Mouse (Mus musculus): Measurements from ENCODE around the gene March9. TPM values are rescaled to one million over a fixed set of nuclear protein-coding genes. Genes with fewer than 3 reads are reported as not detected.

Gene March9
- polyA plus RNA-seq (2014; fragmentation: Illumina TruSeq; extraction: RNeasy Lipid Tissue Mini Kit (QIAGEN cat#74804); ENCODE audit: low read depth, low replicate concordance) = 3.0 TPM

DNA sequence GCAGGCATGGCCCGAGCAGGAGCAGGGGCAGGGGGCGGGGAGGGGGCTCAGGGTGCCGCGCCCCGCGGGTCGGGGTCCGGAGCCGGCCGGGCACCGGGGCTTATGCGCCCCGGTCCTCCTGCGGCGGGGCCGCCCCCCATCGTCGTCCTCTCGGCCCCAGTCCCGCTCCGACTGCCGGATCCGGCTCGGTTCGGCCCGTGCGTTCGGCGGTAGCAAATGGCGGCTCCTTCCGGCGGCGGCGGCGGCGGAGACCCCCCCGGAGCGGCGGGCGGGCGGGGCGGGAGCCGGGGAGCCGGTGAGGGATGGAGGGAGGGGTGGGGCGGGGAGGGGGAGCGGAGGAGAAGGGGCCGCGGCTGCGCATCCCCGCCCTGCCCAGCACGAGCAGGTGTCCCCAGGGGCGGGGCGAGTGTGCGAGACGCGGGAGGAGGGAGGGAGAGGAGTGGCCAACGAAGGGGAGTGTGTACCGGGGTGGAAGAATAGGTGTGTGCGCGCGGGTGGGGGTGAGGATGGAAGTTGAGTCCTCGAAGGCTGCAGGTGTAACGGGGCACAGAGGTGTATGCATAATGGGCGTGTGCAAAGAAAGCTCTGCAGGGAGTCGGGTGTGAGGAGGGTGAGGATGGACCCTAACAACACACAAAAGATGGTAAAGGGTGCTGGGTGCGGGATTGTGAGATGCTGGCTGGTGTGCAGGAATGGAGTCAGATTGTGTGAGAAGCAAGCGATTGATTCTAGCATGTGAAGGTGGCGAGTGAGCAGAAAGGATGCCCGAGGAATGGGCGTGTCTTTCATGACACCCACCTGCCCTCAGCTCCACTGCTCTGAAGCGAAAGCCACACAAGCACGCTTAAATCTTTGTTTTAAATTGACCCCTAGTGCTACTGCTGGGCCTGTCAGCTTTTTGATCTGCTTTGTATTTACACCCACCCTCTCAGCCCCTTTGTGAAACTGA, at the start of gene March9:
TSS of gene March9 (minus strand) at position 217 of the 949 bp plus-strand sequence.

DNA sequence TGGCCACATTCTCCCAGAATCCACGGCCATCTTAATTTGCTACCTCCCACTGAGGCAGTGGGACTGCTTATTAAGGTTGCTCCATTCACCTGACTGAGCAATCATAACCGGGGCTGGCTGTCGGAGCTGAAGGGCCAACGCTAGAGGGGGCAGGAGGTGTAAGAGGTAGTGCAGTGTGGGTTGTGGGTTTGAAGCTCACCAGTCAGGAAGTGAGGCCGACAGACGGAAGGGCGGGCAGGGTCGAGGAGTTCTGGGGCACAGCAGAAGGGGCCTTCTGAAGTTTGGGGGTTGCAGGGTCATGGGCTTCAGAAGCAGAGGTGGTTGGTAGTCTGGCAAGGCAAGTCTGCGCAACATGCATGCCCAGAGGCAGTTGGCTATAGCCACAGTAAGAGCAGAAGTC, 15.1 kb upstream of the March9 start, which contains the start of gene Agap2:
TSS of gene Agap2 (plus strand) at position 205 of the 400 bp plus-strand sequence.

DNA sequence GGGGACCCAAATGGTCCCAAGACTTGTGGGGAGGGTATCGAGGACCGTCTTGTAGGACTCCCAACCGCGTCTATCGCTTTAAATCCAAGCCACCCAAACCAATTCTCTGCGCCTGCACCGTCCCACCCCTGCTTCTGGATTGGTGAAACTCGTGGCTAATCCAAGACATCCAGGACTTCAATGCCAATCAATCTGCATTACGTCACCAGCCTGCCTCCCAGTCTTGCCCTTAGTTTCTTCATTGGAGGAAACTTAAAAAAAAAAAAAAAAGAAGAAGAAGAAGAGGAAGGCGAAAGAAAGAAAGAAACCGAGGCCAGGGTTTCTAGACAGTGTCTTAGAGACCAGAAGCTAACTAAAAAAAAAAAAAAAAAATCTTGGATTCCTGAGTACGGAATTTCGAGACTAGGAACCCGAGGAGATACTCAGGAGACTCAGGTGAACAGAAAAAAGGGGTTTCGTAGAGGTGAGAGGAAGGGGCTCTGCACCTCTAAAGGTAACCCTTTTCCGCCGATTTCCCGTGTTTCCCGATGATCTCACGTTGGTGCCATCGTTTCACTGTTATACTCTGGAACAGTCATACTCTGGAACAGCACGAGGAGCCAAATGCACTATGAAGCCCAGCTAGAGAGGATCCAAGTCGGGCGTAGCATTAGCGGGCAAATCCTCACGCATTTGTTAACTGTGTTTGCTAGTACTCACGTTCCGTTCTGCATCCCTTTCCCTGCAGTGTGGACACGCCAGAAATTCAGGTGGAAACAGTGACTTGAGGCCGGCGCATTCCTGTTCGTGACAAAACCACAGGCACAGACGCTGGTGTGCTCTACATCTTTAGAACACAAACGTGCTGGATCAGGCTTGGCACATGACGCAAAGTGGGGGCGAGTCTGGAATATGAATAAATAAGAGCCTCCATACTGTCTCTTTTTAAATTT, 10.5 kb upstream of the March9 start, which contains the start of gene Tspan31:
TSS of gene Tspan31 (minus strand) at position 75 of the 932 bp plus-strand sequence.

DNA sequence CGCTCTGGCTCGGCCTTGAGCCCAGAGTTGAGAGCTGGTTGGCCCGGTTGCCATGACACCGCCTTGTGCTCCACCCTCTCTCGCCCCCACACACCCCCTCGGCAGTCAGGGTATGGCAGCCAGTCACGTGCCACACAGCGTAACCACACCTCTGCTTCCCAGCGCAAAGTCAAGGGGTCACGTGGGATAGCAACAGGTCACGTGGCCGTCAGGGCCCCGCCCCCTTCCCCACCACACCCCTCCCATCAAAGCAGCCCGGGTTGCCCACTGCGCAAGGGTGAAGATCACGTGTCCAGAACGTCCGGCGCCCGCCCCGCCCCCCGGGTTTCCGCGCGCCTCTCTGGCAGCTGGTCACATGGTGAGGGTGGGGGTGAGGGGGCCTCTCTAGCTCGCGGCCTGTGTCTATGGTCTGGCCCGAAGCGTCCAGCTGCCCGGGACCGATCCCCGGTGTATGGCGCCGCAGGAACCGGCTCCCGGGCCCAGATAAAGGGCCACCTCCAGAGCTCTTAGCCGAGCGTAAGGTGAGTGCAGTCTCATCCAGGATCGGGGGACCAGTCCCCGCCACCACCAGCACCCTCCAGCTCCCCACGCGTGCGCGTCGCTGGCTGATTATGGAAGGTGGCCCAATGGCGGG, 3.4 kb upstream of the March9 start, which contains the start of gene Cdk4:
TSS of gene Cdk4 (plus strand) at position 296 of the 634 bp plus-strand sequence.

DNA sequence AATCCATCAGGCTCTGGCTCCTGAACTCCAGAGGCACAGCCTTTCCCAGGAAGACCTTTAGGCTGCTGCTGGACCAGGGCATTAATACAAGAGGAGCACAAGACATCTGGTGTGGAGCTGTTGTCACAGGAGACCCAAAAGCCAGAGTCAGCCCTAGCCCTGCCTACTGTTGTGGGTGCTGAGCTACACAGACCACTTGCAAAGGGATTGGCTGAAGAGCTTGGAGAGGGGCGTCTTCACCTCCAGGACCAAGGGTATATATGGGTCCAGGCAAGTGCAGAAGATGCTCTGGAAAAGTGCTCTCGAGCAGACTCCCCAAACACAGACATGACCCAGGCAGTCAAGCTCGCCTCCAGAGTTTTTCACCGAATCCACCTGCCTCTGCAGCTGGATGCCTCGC, 12.0 kb downstream of the March9 start, which contains the start of gene Cyp27b1:
TSS of gene Cyp27b1 (plus strand) at position 297 of the 400 bp plus-strand sequence.

DNA sequence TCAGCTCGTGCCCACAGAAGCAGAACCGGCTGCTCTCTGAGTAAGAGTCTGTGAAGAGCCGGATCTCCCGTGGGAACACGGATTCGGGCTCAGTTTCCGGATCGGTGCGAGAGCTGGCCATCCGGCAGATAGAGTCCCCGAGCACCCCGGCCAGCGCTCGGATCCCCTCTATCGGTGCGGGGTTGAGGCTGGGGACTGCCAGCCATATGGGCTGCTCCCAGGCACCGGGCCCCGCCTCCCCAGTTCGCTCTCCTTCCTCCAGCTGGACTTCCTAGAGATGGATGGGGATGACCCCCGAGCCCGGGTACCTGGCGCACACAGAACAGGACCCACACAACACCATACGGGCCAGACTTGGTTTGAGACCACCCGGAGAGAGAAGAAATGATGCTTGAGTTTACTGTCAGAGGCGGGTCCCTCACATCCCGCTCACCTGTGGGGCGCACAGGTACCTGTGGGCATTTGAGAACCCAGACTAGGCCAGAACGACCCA, 18.7 kb downstream of the March9 start, which contains the start of the genes Mettl1 and Eef1akmt3:
TSS of gene Mettl1 (plus strand) at position 141 of the 493 bp plus-strand sequence.
TSS of gene Eef1akmt3 (minus strand) at position 240 of the 493 bp plus-strand sequence.

DNA sequence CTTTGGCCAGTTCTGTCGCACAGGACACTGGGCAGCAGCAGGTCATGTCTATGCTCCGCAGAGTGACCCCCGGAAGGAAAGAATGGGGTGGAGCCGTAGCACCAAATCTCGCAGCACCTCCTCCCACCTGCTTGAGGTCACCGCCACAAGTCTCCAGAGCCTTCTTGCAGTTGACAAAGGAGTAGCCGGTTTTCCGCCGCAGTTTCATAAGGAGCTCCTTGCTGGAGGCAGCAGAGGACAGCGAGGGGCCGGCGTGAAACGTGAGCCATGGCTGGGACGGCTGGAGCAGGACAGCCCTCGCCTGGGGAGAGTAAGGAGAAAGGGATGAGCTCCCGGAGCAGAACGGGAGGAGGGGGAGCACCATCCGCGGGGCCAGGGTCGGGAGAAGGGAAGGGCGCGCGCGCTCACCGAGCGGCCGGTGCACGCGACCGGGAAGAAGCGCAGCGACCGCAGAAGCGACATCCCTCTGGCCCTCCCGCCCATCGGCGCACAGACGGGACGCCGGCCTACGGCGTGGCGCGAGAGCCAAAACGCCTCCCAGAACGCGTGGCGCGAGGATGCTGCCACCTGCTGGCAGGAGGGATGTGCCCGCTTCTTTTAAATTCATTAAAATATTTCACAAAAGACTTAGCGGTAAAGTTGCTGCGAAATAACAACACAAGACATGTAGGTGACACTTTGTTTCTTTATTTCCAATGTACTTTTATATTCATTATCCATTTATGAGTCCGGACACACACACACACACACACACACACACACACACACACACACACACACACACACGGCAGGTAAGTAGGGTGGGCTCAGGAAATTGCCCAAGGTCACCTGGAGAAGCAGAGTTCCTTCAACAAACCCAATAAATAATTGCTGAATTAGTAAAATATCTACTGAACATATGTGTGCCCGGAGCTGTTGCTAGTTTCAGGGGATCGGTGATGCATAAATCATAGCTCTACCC, 29.4 kb downstream of the March9 start, which contains the start of gene Tsfm:
TSS of gene Tsfm (minus strand) at position 505 of the 961 bp plus-strand sequence.

Other genes starting within 250 kb of the March9 start
- gene Atp23, start 158.8 kb downstream of the March9 start, polyA plus RNA-seq (2014; fragmentation: Illumina TruSeq; extraction: RNeasy Lipid Tissue Mini Kit (QIAGEN cat#74804); ENCODE audit: low read depth, low replicate concordance) = 5.6 TPM
- gene Ctdsp2, start 81.5 kb downstream of the March9 start, polyA plus RNA-seq (2014; fragmentation: Illumina TruSeq; extraction: RNeasy Lipid Tissue Mini Kit (QIAGEN cat#74804); ENCODE audit: low read depth, low replicate concordance) = 91.4 TPM
- 0.94 TPM for gene Avil, start 59.5 kb downstream of the March9 start, polyA plus RNA-seq (2014; fragmentation: Illumina TruSeq; extraction: RNeasy Lipid Tissue Mini Kit (QIAGEN cat#74804); ENCODE audit: low read depth, low replicate concordance)
- 50.1 TPM for gene Tsfm, start 29.3 kb downstream of the March9 start, polyA plus RNA-seq (2014; fragmentation: Illumina TruSeq; extraction: RNeasy Lipid Tissue Mini Kit (QIAGEN cat#74804); ENCODE audit: low read depth, low replicate concordance)
- 17.0 TPM for gene Mettl1, start 18.8 kb downstream of the March9 start, polyA plus RNA-seq (2014; fragmentation: Illumina TruSeq; extraction: RNeasy Lipid Tissue Mini Kit (QIAGEN cat#74804); ENCODE audit: low read depth, low replicate concordance)
- not detected for gene Eef1akmt3, start 18.7 kb downstream of the March9 start, polyA plus RNA-seq (2014; fragmentation: Illumina TruSeq; extraction: RNeasy Lipid Tissue Mini Kit (QIAGEN cat#74804); ENCODE audit: low read depth, low replicate concordance)
- not detected for gene Cyp27b1, start 11.9 kb downstream of the March9 start, polyA plus RNA-seq (2014; fragmentation: Illumina TruSeq; extraction: RNeasy Lipid Tissue Mini Kit (QIAGEN cat#74804); ENCODE audit: low read depth, low replicate concordance)
- 104 TPM for gene Cdk4, start 3.4 kb upstream of the March9 start, polyA plus RNA-seq (2014; fragmentation: Illumina TruSeq; extraction: RNeasy Lipid Tissue Mini Kit (QIAGEN cat#74804); ENCODE audit: low read depth, low replicate concordance)
- gene Tspan31, start 10.1 kb upstream of the March9 start, polyA plus RNA-seq (2014; fragmentation: Illumina TruSeq; extraction: RNeasy Lipid Tissue Mini Kit (QIAGEN cat#74804); ENCODE audit: low read depth, low replicate concordance) = 65.6 TPM
- gene Agap2, start 15.1 kb upstream of the March9 start, polyA plus RNA-seq (2014; fragmentation: Illumina TruSeq; extraction: RNeasy Lipid Tissue Mini Kit (QIAGEN cat#74804); ENCODE audit: low read depth, low replicate concordance) = 2.9 TPM
- 36.6 TPM for gene Os9, start 60.9 kb upstream of the March9 start, polyA plus RNA-seq (2014; fragmentation: Illumina TruSeq; extraction: RNeasy Lipid Tissue Mini Kit (QIAGEN cat#74804); ENCODE audit: low read depth, low replicate concordance)
- gene B4galnt1, start 105.0 kb upstream of the March9 start, polyA plus RNA-seq (2014; fragmentation: Illumina TruSeq; extraction: RNeasy Lipid Tissue Mini Kit (QIAGEN cat#74804); ENCODE audit: low read depth, low replicate concordance) = 1.5 TPM
- 26.9 TPM for gene Slc26a10, start 120.5 kb upstream of the March9 start, polyA plus RNA-seq (2014; fragmentation: Illumina TruSeq; extraction: RNeasy Lipid Tissue Mini Kit (QIAGEN cat#74804); ENCODE audit: low read depth, low replicate concordance)
- gene Arhgef25, start 129.9 kb upstream of the March9 start, polyA plus RNA-seq (2014; fragmentation: Illumina TruSeq; extraction: RNeasy Lipid Tissue Mini Kit (QIAGEN cat#74804); ENCODE audit: low read depth, low replicate concordance) = 23.2 TPM
- gene Dtx3, start 135.5 kb upstream of the March9 start, polyA plus RNA-seq (2014; fragmentation: Illumina TruSeq; extraction: RNeasy Lipid Tissue Mini Kit (QIAGEN cat#74804); ENCODE audit: low read depth, low replicate concordance) = 53.5 TPM
- 35.2 TPM for gene Pip4k2c, start 151.4 kb upstream of the March9 start, polyA plus RNA-seq (2014; fragmentation: Illumina TruSeq; extraction: RNeasy Lipid Tissue Mini Kit (QIAGEN cat#74804); ENCODE audit: low read depth, low replicate concordance)
- 0.89 TPM for gene Kif5a, start 203.2 kb upstream of the March9 start, polyA plus RNA-seq (2014; fragmentation: Illumina TruSeq; extraction: RNeasy Lipid Tissue Mini Kit (QIAGEN cat#74804); ENCODE audit: low read depth, low replicate concordance)
- 139 TPM for gene Dctn2, start 206.2 kb upstream of the March9 start, polyA plus RNA-seq (2014; fragmentation: Illumina TruSeq; extraction: RNeasy Lipid Tissue Mini Kit (QIAGEN cat#74804); ENCODE audit: low read depth, low replicate concordance)
- 18.0 TPM for gene Mbd6, start 228.8 kb upstream of the March9 start, polyA plus RNA-seq (2014; fragmentation: Illumina TruSeq; extraction: RNeasy Lipid Tissue Mini Kit (QIAGEN cat#74804); ENCODE audit: low read depth, low replicate concordance)